Mouse (Mus musculus) common myeloid progenitor, adult 5-6 weeks (primary cell): ENCODE measurements around the gene Heatr4. TPM values are rescaled to one million over a fixed set of nuclear protein-coding genes. Genes with fewer than 3 reads are reported as not detected.
A peak's percentile ranks its signal among the peaks of the same experiment; 100 is the strongest.
"Not testable (repeated sequence)": the region's sequence is repeated elsewhere in the genome, so short reads cannot be mapped to it uniquely, and the experiment has no call there.

ENCODE experiments used
- ATAC-seq: replicated peaks from 2 replicates; pipeline ENCODE4 v1.8.0; 2016; ENCODE audit warnings: low read depth, mild to moderate bottlenecking, moderate TSS enrichment, inconsistent platforms; ENCODE audit not compliant: poor library complexity, severe bottlenecking
- total RNA-seq: library from RNA; stranded (forward); fragments of 200-1000, 187-1606 nt; gene quantifications from 2 replicates; pipeline ENCODE4 v1.2.3, GENCODE M21; 2017

Gene Heatr4
- not detected in 2 replicates for total RNA-seq

- no peak for ATAC-seq
Observed at GRCm38 (mm10) chr12:83984752-83985151, at the start of gene Heatr4. Gene Heatr4, minus strand, starts transcription at chr12:83984852.

DNA sequence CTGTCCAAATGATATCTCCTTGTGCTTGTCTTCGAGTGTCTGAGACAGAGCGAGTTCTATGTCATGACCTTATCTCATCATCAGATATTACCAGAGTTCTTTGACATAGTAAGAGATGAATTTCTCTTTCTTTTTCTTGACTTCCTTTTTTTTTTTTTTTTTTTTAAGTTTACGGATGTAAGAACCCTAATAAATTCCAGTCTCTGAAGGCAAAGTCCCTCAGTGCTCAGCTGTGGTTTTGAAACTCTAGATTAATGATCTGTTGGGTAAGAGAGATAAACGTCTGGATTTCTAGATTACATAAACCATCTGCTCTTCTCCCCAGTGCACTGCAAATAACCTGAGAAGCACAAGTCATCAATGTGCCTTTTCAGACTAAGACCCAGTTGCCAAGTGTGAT lies 49.5 kb upstream of the Heatr4 start:
- ATAC-seq: peak; percentile 55

DNA sequence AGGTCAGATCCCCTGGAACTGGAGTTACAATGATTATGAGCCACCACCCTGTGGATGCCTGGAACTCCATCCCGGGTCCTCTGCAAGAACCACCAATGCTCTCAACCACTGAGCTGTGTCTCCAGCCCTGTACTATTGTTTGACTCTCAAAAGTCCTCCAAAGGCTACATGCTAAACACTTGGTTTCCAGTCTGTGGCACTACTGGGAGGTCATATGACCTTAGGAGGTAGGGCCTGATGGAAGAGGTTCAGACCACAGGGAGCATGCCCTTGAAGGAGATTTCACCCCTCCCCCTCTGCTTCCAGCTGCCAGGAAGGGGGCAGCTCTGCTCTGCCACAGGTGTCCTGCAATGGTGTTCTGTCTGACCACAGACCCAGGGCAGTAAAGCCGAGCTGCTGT lies 48.6 kb upstream of the Heatr4 start:
- peak; percentile 41; the same call in 1 of the 2 replicates for ATAC-seq

DNA sequence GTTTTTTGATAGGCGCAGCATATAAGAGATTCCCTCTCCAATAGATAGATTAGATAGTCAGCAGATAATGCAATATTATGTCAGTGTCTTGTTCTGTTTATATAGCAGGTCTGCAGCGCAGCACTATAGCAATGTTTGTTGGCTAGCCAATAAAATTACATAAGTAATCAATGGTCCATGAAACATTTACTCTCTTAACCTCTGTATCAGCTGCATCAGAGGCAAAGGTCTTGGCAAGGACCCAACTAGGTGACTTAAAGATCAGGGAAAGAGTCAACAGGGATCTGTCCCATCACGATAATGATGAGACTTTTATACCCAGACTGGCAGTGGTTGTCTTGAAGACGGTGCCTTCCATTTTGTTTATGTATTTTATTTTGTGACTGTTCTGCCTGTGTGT lies 48.2 kb upstream of the Heatr4 start:
- no peak for ATAC-seq

DNA sequence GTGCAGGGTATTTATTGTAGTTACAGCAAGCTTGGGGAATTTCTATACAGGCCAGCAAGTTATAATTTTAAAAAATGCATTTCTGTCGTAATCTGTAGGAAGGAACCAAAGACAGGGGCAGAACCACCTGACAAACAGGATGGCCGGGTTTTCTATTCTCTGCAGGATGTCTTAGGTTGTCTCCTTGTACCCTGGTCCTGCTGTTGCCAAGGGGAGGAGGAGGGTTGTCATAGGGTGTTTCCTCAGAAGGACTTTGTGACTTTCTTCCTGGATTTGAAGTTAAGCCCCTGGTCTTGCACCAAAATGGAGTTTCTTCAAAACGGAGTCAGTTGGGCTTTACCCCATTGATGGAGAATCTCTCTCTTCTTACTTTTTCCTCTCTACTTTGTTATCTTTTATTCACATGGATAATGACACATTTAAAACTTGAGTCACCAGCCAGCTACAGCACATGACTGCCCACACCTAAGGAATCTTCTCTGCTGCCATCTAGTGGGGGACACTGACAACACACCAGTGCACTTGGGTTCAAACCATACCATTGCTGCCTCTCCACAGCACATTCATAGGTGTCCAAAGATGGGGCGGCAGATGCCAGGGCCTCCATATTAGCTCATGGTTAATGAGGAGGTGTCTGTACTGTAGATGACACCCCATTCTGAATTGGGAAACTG lies 46.1 kb upstream of the Heatr4 start:
- ATAC-seq: peak; percentile 91

GRCm38 (mm10) chr12:84029043-84029442 lies 44.4 kb upstream of the Heatr4 start:
- not testable (repeated sequence) for ATAC-seq

DNA sequence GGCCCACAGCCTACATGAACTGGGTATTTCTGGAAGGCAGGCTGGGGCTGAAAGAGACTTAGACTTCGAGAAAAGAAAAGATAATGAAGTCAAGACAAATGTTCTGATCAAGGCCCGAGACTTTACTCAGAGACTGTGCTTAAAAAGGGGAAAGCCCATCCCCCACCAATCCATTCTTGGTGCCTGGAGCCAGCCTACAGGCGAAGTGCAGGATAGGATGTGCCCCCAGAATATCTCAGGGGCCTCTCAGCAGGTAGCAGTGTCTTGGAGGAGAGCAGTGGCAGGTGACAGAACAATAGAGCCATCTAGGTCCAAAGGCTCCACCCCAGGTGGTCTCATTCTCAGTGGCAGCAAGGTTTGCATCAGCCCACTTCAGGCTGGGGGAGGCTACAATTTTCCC lies 43.7 kb upstream of the Heatr4 start:
- ATAC-seq: not testable (repeated sequence)

GRCm38 (mm10) chr12:84025888-84026287 lies 41.2 kb upstream of the Heatr4 start:
- ATAC-seq: no peak

GRCm38 (mm10) chr12:84023052-84023745 lies 38.5 kb upstream of the Heatr4 start:
- ATAC-seq: no peak

- not testable (repeated sequence) for ATAC-seq
Observed at GRCm38 (mm10) chr12:84022266-84022665, 37.6 kb upstream of the Heatr4 start.

DNA sequence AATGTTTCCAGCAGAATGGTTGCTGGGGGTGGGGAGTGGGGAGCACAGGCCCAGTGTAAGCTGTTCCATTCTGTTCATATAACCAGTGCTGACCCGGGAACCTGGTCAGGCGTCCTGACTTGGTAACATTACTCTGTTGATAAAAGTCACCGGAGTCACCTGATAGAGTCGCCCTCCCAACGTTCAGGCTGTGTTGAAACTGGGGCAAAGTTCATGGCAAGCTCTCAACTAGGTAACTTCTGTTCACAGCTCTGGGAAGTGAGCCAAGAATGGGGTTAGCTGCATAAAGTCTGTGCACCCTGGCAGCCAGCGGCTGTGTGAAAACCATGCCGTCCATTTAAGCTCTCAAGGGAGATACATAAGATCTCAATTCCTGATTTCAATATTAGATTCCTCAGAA lies 35.9 kb upstream of the Heatr4 start:
- peak; percentile 91 for ATAC-seq

GRCm38 (mm10) chr12:84013701-84014100 lies 29.0 kb upstream of the Heatr4 start:
- no peak for ATAC-seq

DNA sequence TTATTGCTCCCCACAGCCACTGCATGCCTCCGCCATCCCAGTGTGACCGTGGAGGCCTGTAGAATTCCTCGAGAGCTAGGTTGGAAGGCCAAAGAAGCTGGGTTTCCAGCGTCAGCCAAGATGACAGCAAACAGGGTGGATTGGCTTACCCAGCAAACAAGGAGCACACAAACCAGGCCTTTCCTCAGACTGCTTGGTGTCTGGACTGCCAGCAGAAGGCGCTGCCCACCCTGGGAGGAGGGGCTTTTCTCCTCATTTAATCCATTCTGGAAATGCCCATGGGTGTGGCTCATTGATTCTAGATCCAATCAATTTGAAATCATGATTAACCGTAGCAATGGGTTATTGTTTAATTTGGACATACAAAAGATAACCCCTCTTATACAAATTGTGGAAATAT lies 28.5 kb upstream of the Heatr4 start:
- ATAC-seq: no peak

DNA sequence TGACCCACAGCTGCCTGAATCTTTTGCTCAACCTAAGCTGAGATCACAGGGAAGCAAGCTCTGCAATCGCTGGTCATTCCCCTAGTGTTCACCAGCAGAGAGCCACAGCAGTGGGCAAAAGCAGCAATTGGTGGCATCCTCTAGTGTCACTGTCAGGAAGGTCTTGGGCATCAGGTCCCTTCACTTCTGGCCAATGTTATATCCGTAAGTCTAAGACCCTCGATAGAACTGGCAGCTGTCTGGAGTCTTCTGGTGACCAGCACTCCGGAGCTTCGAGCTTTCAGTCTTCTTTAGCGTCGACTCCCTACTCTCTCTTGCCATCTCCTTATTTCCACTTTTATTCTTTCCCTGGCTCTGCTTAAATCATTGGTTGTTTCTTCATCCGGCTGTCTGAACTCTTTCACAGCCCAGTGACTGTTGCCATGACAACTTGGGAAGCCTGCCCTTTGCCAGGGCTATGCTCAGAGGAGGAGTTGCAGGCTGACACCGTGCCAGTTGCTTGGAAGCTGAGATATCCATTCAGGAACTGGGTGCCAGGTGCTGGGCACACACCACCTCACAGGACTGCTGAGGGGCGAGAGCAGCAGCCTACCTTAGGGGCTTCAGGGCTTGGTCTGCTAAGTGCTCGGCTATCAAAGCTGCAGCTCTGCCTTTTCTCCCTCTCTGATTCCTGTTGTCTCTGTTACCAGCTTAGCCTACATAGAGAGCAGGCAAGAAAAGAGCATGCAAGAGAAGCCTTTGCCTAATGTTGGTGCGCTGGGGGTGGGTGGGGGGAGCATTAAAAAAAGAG lies 26.8 kb upstream of the Heatr4 start:
- no peak for ATAC-seq

DNA sequence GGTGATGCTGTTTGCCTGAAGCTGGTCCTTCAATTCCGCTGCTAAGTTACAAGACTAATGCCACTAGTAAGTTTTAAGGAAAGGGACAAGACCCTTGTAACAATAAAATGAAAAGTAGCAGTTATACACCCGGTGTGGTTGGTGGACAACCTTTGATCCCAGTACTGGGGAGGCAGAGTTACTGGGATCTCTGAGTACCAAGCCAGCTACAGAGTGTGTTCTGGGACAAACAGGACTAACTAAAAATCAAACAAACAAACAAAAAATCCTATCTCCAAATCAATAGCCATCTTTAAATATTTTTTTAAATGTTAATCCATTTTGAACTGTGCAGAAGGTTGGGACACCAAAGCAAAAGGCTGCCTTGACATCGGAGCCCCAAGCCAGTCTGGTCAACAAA lies 25.5 kb upstream of the Heatr4 start:
- no peak for ATAC-seq

- ATAC-seq: peak; percentile 93
Observed at GRCm38 (mm10) chr12:84009171-84009965, 24.7 kb upstream of the Heatr4 start, which contains the start of gene Acot1. Gene Acot1, plus strand, starts transcription at chr12:84009490.

- no peak for ATAC-seq
Observed at GRCm38 (mm10) chr12:84008729-84009128, 24.1 kb upstream of the Heatr4 start.

GRCm38 (mm10) chr12:84008251-84008650 lies 23.6 kb upstream of the Heatr4 start:
- no peak for ATAC-seq

DNA sequence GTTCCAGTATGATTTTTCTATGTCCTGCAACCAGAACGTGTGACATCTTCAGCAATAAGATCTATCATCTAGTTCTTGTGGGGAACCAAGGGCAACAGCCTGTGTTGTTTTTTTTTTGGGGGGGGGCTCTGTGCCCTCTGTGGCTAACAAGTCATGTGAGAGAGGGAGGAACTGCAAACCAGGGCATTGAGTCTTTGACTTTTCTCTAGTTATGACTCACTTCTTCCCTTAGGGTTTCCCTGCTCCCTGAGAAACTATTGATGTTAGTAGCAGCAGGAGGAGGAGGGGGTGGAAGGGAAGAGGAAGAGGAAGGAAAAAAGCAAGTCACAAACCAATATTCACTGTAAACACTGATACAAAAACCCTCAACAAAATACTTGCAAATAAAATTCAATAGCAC lies 19.2 kb upstream of the Heatr4 start:
- no peak for ATAC-seq

GRCm38 (mm10) chr12:84000418-84000817 lies 15.8 kb upstream of the Heatr4 start:
- ATAC-seq: no peak
